Mouse (Mus musculus): ENCODE results near the gene Znhit1. TPM values are rescaled to one million over a fixed set of nuclear protein-coding genes. Genes with fewer than 3 reads are reported as not detected.
"Not testable (repeated sequence)": the region's sequence is repeated elsewhere in the genome, so short reads cannot be mapped to it uniquely, and the experiment has no call there.

The Znhit1 gene
- polyA plus RNA-seq, 1 experiment from 2014 or later = 156 TPM

DNA sequence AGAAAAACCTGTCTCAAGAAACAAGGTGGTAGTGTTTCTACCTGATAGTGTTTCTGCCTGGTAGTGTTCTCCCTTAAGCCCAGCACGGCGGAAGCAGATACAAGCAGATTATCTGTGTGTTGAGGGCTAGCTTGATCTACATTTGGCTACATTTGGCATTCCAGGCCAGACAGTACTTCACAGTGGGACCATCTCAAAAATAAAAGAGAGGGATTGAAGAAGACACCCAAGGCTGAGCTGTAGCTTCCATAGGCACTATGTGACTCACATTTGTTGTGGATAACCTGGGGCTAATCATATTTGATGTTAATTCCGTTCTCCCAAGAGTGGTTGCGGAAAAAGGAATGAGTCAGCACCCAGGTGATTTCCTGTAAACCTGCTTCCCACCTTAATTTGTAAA lies 35.7 kb downstream of the Znhit1 start:
- H3K9ac ChIP-seq (ENCODE audit: low read depth, low read length) = no peak overlapping the region
- no peak overlapping the region; the same call in 1 of the 2 replicates for H3K4me2 ChIP-seq (ENCODE audit: low read length)
- H3K36me3 ChIP-seq (ENCODE audit: control insufficient read depth, insufficient read depth, low read length) = 0 out of 2 replicates have a peak, but pooled peaks cover under 1% of the 10 kb centered on the region
- H3K4me1 ChIP-seq (ENCODE audit: control insufficient read depth, insufficient read depth, low read depth, low read length) = peaks cover 22% of the 10 kb centered on the region
- no peak overlapping the region; the same call in 1 of the 2 replicates for H3K27ac ChIP-seq (ENCODE audit: low read depth, low read length)
- ATAC-seq = no peak
- no peaks in the 10 kb centered on the region for H3K27me3 ChIP-seq (replicated peaks; ENCODE audit: control insufficient read depth, insufficient read depth, low read length)
- no peaks in the 10 kb centered on the region for H3K9me3 ChIP-seq (ENCODE audit: control insufficient read depth, low read length)
- WGBS = 84% methylated on average over 4 of the region's 4 CpGs
- no peak overlapping the region for H3K4me3 ChIP-seq (ENCODE audit: low read length)

DNA sequence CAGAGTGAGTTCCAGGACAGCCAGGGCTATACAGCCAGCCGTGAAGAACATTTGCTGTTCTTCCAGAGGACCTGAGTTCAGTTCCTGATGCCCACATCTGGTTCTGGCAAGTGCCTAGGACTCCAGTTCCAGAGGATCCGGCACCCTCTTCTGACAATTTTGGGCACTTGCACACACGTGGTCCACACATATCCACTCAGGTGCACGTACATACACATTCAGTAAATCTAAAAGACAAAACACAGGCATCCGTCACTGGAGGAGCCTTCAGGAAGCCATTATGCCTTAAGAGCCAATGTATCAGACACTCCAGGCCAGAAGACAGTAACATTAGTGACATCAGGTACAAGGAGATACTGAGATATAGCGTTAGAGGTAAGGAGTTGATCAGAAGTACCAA lies 37.3 kb downstream of the Znhit1 start:
- Histone ChIP-seq H3K27ac (ENCODE audit: low read depth, low read length) (no peak overlapping the region), H3K9ac (ENCODE audit: low read depth, low read length) (no peak overlapping the region), H3K36me3 (ENCODE audit: control insufficient read depth, insufficient read depth, low read length) (no peaks in the 10 kb centered on the region), H3K4me2 (ENCODE audit: low read length) (no peak overlapping the region), H3K4me1 (ENCODE audit: control insufficient read depth, insufficient read depth, low read depth, low read length) (peaks cover 16% of the 10 kb centered on the region), H3K27me3 (replicated peaks; ENCODE audit: control insufficient read depth, insufficient read depth, low read length) (no peaks in the 10 kb centered on the region), H3K9me3 (ENCODE audit: control insufficient read depth, low read length) (no peaks in the 10 kb centered on the region), H3K4me3 (ENCODE audit: low read length) (no peak overlapping the region)
- WGBS = 91% methylated on average over 6 of the region's 6 CpGs
- ATAC-seq = no peak

DNA sequence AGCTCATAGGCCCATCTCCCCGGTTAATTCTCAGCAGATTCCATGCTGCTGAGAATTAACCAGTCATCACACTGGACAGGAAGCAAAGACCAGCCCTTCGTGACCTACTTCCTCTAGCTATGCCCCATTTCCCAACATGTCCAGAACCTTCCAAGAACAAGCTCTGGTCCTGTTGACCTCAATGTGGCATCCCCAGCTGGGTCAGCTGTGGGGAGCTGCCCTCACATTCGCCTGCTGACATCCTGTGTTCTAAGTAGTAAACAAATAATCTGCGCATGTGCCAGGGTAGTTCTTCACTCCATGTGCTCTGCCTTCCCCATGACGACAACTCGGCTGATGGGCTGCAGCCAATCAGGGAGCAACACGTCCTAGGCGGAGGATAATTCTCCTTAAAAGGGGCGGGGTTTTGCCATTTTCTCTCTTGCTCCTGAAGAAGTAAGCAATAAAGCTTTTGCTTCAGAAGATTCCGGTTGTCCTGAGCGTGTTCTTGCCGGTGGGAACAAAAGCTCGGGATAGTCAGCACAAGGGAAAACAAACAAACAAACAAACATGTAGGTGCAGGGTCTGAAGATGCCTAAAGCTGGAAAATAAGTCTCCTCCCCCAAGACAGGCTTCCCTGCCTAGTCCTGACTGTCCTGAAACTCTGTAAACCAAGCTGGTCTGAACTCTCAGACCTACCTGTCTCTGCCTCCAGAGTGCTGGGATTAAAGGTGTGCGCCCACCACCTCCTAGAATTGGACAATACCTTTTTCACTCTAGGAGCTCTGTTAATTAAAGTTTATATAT lies 38.1 kb downstream of the Znhit1 start:
- WGBS = 83% methylated on average over 14 of the region's 14 CpGs

DNA sequence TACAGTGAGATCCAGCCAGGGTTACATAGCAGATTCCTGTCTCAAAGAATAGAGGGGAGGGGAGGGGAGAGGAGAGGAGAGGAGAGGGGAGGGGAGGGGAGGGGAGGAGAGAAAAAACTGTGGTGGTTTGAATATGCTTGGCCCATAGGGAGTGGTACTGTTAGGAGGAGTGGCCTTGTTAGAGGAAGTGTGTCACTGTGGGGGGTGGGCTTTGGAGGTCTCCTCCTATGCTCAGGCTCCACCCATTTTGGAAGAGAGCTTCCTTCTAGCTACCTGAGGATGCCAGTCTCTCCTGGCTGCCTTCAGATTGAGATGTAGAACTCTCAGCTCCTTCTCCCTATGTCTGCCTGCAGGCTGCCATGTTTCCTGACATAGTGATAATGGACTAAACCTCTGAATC lies 39.9 kb downstream of the Znhit1 start:
- Histone ChIP-seq H3K4me1 (ENCODE audit: control insufficient read depth, insufficient read depth, low read depth, low read length) (no peaks in the 10 kb centered on the region), H3K27ac (ENCODE audit: low read depth, low read length) (no peak overlapping the region), H3K36me3 (ENCODE audit: control insufficient read depth, insufficient read depth, low read length) (no peaks in the 10 kb centered on the region), H3K4me3 (ENCODE audit: low read length) (no peak overlapping the region), H3K27me3 (replicated peaks; ENCODE audit: control insufficient read depth, insufficient read depth, low read length) (no peaks in the 10 kb centered on the region), H3K9me3 (ENCODE audit: control insufficient read depth, low read length) (no peaks in the 10 kb centered on the region), H3K9ac (ENCODE audit: low read depth, low read length) (no peak overlapping the region), H3K4me2 (ENCODE audit: low read length) (no peak overlapping the region)
- no peak for ATAC-seq

More for the DNA sequence above, 38.1 kb downstream of the Znhit1 start:
- not testable (repeated sequence) for H3K4me2 ChIP-seq (ENCODE audit: low read length); H3K36me3 ChIP-seq (ENCODE audit: control insufficient read depth, insufficient read depth, low read length); H3K4me1 ChIP-seq (ENCODE audit: control insufficient read depth, insufficient read depth, low read depth, low read length); H3K27me3 ChIP-seq (replicated peaks; ENCODE audit: control insufficient read depth, insufficient read depth, low read length); H3K27ac ChIP-seq (ENCODE audit: low read depth, low read length); H3K9ac ChIP-seq (ENCODE audit: low read depth, low read length); ATAC-seq; H3K9me3 ChIP-seq (ENCODE audit: control insufficient read depth, low read length); H3K4me3 ChIP-seq (ENCODE audit: low read length)

DNA sequence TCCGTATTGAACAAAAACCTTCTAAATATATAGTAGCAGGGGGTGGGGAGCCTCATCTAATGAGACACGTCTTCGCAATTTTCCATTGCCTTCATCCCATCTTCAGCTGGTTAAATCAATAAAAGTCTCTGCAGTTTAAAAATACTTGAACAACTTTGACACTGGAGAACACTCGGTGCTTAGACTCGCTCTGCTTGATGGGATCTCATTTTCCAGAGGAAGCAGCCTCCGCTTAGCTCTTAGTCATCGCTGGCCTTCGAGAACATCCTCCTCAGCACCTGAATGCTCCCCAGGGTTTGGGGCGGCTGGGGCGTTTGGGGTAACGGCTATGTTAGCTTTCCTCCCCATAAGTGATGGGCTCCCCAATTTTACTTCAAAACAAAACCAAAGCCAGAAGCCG lies 42.7 kb downstream of the Znhit1 start:
- no peaks in the 10 kb centered on the region for H3K36me3 ChIP-seq (ENCODE audit: control insufficient read depth, insufficient read depth, low read length)
- no peak overlapping the region for H3K9ac ChIP-seq (ENCODE audit: low read depth, low read length)
- H3K4me1 ChIP-seq (ENCODE audit: control insufficient read depth, insufficient read depth, low read depth, low read length) = no peaks in the 10 kb centered on the region
- no peak overlapping the region for H3K4me3 ChIP-seq (ENCODE audit: low read length)
- no peaks in the 10 kb centered on the region for H3K27me3 ChIP-seq (replicated peaks; ENCODE audit: control insufficient read depth, insufficient read depth, low read length)
- H3K27ac ChIP-seq (ENCODE audit: low read depth, low read length) = no peak overlapping the region
- H3K9me3 ChIP-seq (ENCODE audit: control insufficient read depth, low read length) = no peaks in the 10 kb centered on the region
- H3K4me2 ChIP-seq (ENCODE audit: low read length) = no peak overlapping the region
- 82% methylated on average over 12 of the region's 12 CpGs for WGBS
- ATAC-seq = no peak

DNA sequence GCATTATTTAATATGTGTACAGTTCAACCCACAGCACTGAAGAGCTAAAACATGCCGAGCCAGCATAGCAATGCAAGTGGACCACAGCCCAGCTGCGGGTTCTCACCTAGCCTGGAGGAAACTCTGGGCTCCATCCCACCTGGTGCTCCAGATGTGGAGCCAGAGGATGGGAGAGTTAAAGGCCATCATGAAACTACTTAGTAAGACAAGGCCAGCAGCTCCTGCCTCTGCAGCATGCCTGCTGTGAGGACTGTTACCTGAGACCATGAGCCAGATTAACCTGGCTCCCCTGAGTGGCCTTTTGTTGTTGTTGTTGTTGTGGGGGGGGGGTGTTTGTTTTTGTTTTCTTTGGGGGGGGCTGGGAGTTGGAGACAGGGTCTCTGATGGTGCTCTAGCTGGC lies 44.4 kb downstream of the Znhit1 start:
- WGBS = 83% methylated on average over 2 of the region's 2 CpGs
- Histone ChIP-seq H3K27ac (ENCODE audit: low read depth, low read length) (no peak overlapping the region), H3K4me3 (ENCODE audit: low read length) (no peak overlapping the region)

DNA sequence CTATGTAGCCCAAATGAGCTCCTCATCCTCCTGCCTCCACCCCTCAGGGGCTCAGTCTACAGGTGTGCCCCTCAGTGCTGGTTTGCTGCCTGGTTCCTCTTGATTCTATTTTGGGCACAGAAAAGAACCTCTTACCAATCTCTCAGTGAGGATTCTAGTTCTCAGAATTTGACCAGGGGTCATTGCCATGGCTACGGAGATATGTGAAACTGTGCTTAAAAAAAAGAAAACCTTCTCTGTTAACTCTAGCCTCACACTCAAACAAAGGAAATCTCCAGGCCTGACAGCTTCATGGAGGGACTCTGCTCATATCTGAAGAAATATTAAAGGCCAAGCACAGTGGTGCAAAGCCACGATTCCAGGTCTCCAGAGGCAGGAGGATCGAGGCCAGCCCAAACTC lies 45.0 kb downstream of the Znhit1 start:
- no peak overlapping the region for H3K4me3 ChIP-seq (ENCODE audit: low read length)
- 84% methylated on average over 3 of the region's 3 CpGs for WGBS
- H3K9ac ChIP-seq (ENCODE audit: low read depth, low read length) = no peak overlapping the region
- no peaks in the 10 kb centered on the region for H3K9me3 ChIP-seq (ENCODE audit: control insufficient read depth, low read length)
- H3K36me3 ChIP-seq (ENCODE audit: control insufficient read depth, insufficient read depth, low read length) = no peaks in the 10 kb centered on the region
- no peak overlapping the region for H3K4me2 ChIP-seq (ENCODE audit: low read length)
- H3K27ac ChIP-seq (ENCODE audit: low read depth, low read length) = no peak overlapping the region
- H3K27me3 ChIP-seq (replicated peaks; ENCODE audit: control insufficient read depth, insufficient read depth, low read length) = no peaks in the 10 kb centered on the region
- H3K4me1 ChIP-seq (ENCODE audit: control insufficient read depth, insufficient read depth, low read depth, low read length) = no peaks in the 10 kb centered on the region
- ATAC-seq = no peak

More for the DNA sequence above, 44.4 kb downstream of the Znhit1 start:
- no peak overlapping the region for H3K9ac ChIP-seq (ENCODE audit: low read depth, low read length)
- H3K27me3 ChIP-seq (replicated peaks; ENCODE audit: control insufficient read depth, insufficient read depth, low read length) = no peaks in the 10 kb centered on the region
- H3K9me3 ChIP-seq (ENCODE audit: control insufficient read depth, low read length) = no peaks in the 10 kb centered on the region
- ATAC-seq = no peak
- no peak overlapping the region for H3K4me2 ChIP-seq (ENCODE audit: low read length)
- no peaks in the 10 kb centered on the region for H3K4me1 ChIP-seq (ENCODE audit: control insufficient read depth, insufficient read depth, low read depth, low read length)
- no peaks in the 10 kb centered on the region for H3K36me3 ChIP-seq (ENCODE audit: control insufficient read depth, insufficient read depth, low read length)

DNA sequence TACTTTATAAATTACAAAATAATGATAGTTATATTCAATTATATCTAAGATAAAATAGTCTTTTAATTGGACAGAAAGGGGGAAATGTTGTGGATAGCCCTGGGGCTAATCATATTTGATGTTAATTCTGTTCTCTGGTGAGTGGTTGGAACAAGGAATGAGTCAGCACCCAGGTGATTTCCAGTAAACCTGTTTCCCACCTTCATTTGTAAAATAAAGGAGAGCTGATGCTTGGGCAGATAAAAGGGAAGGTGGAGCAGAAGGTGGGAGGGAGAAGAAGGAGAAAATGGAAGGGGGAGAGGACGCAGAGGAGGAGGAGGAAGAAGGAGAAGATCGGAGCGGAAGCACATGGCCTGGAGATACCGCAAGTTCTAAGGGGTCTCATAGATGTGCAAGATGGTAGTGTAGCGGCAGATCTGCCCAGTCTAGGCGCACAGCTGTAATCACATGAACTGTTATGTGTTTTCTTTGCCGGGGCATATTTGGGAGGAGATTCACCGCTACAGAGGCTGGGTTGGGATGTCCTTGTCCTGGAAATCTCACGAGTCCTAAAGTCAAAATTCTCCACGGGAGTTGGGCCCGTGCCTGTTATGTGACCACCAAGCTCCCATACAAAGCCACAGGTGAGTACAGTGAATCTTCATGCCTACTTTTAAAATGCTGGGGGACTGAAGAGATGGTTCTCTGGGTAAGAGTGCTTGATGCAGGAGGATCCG lies 46.8 kb downstream of the Znhit1 start:
- no peaks in the 10 kb centered on the region for H3K9me3 ChIP-seq (ENCODE audit: control insufficient read depth, low read length)
- H3K27ac ChIP-seq (ENCODE audit: low read depth, low read length) = no peak overlapping the region
- H3K36me3 ChIP-seq (ENCODE audit: control insufficient read depth, insufficient read depth, low read length) = no peaks in the 10 kb centered on the region
- WGBS = 89% methylated on average over 12 of the region's 12 CpGs
- H3K27me3 ChIP-seq (replicated peaks; ENCODE audit: control insufficient read depth, insufficient read depth, low read length) = no peaks in the 10 kb centered on the region
- ATAC-seq = no peak
- no peak overlapping the region for H3K4me3 ChIP-seq (ENCODE audit: low read length)
- no peak overlapping the region for H3K9ac ChIP-seq (ENCODE audit: low read depth, low read length)
- no peak overlapping the region for H3K4me2 ChIP-seq (ENCODE audit: low read length)
- no peaks in the 10 kb centered on the region for H3K4me1 ChIP-seq (ENCODE audit: control insufficient read depth, insufficient read depth, low read depth, low read length)

DNA sequence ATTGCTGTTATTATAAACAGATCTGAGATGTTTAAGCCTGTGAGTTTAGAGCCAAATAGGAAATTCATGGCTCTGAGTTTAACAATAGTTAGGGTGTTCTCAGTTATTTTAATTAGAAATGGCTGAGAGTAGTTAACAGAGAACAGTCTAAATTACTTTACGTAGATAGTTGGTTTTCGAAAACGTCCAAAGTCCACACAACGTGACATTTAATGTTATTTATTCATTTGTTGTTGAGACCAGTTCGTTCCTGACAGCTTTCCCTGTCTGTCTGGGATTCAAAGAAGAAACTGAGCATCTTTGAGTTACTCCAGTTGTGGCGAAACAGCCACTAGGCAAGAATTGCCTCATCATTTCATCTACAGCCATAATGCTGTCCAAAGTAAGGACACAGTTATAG lies 47.8 kb downstream of the Znhit1 start:
- H3K9me3 ChIP-seq (ENCODE audit: control insufficient read depth, low read length); H3K4me1 ChIP-seq (ENCODE audit: control insufficient read depth, insufficient read depth, low read depth, low read length); H3K36me3 ChIP-seq (ENCODE audit: control insufficient read depth, insufficient read depth, low read length); H3K27ac ChIP-seq (ENCODE audit: low read depth, low read length); H3K27me3 ChIP-seq (replicated peaks; ENCODE audit: control insufficient read depth, insufficient read depth, low read length); H3K4me2 ChIP-seq (ENCODE audit: low read length); ATAC-seq; H3K4me3 ChIP-seq (ENCODE audit: low read length); H3K9ac ChIP-seq (ENCODE audit: low read depth, low read length): not testable (repeated sequence)
- WGBS = 85% methylated on average over 6 of the region's 6 CpGs
